Mouse (Mus musculus) heart, postnatal 0 days (tissue): ENCODE data around the gene Ano9. TPM values are rescaled to one million over a fixed set of nuclear protein-coding genes. Genes with fewer than 3 reads are reported as not detected.

Source experiments
- ATAC-seq: fragments of 200-750 bp; cut with Nextera tagmentation; 2 replicates; pipeline ENCODE4 v1.8.0; 2017; ENCODE audit warnings: low read depth, moderate number of reproducible peaks, moderate library complexity; ENCODE audit not compliant: insufficient read depth
- DNase-seq: peaks from one replicate; pipeline ENCODE4 v3.0.0-alpha.2; 2016; ENCODE audit warnings: low spot score
- H3K27ac ChIP-seq: fragments of 300-500 bp; sonication (generic); 2 replicates; pipeline ENCODE4 v1.5.1; 2014; ENCODE audit warnings: low read depth, mild to moderate bottlenecking
- H3K27me3 ChIP-seq: fragments of 300-500 bp; sonication (generic); 2 replicates; pipeline ENCODE4 v1.6.1; 2014; ENCODE audit warnings: low read length, mixed read lengths; ENCODE audit not compliant: control insufficient read depth, insufficient read depth
- H3K36me3 ChIP-seq: fragments of 300-500 bp; sonication (generic); replicated peaks from 2 replicates; pipeline ENCODE4 v1.6.1; 2014; ENCODE audit warnings: low read length, mixed read lengths; ENCODE audit not compliant: control insufficient read depth, insufficient read depth
- H3K4me1 ChIP-seq: fragments of 300-500 bp; sonication (generic); 2 replicates; pipeline ENCODE4 v1.6.1; 2014; ENCODE audit warnings: antibody characterized with exemption; ENCODE audit not compliant: control insufficient read depth, insufficient read depth
- H3K4me2 ChIP-seq: fragments of 300-500 bp; sonication (generic); 2 replicates; pipeline ENCODE4 v1.6.1; 2014; ENCODE audit warnings: low read depth, mild to moderate bottlenecking, low read length, moderate library complexity
- H3K4me3 ChIP-seq: fragments of 300-500 bp; sonication (generic); 2 replicates; pipeline ENCODE4 v1.5.1; 2014; ENCODE audit warnings: low read depth, low read length
- H3K9ac ChIP-seq: fragments of 300-500 bp; sonication (generic); replicated peaks from 2 replicates; pipeline ENCODE4 v1.6.1; 2014; ENCODE audit warnings: low read depth, low read length, mixed read lengths
- H3K9me3 ChIP-seq: fragments of 300-500 bp; sonication (generic); replicated peaks from 2 replicates; pipeline ENCODE4 v1.6.1; 2016; ENCODE audit warnings: low read length; ENCODE audit not compliant: control insufficient read depth
- CTCF ChIP-seq: IDR thresholded peaks from 2 replicates; pipeline ENCODE4 v1.5.1; 2016; ENCODE audit warnings: antibody characterized with exemption, control low read depth, low read depth
- EP300 ChIP-seq: IDR thresholded peaks from 2 replicates; pipeline ENCODE4 v1.6.1; 2016; ENCODE audit warnings: antibody characterized with exemption, low read depth
- WGBS: fragments of 180-500 bp; shearing (Covaris S2); extraction: QIAGEN DNeasy Blood & Tissue Kit; methylation state at CpG from one replicate; pipeline ENCODE4 v1.1.7; 2014; 5-methylcytosine and 5-hydroxymethylcytosine counted together
- polyA plus RNA-seq: library from polyadenylated mRNA; unstranded; fragments of >200 nt; fragmentation: Nextera tagmentation; extraction: Ambion mirVana; gene quantifications from 2 replicates; pipeline ENCODE4 v1.2.1, GENCODE M21; 2015
- total RNA-seq: library from RNA; depleted of rRNA; stranded (reverse); fragments of >200 nt; gene quantifications from 2 replicates; pipeline ENCODE4 v1.2.3, GENCODE M21; 2014; ENCODE audit warnings: low replicate concordance

The Ano9 gene
- total and polyA plus RNA-seq, 2 experiments from 2014 or later = 0.04 TPM; not detected in 1

- peaks cover 4% of the 10 kb centered on the region for H3K4me1 ChIP-seq
- WGBS = 2% methylated on average over 51 of the region's 51 CpGs
- H3K4me2 ChIP-seq = peak overlapping the region; percentile 62
- peak overlapping the region; percentile 39 for H3K4me3 ChIP-seq
- TF ChIP-seq EP300 (no peak), CTCF (peak; percentile 72)
- no peak overlapping the region; the same call in 1 of the 2 replicates for H3K9ac ChIP-seq
- ATAC-seq (no peak), DNase-seq (peak; percentile 21)
- no peaks in the 10 kb centered on the region for H3K9me3 ChIP-seq
- no peaks in the 10 kb centered on the region for H3K36me3 ChIP-seq
- H3K27ac ChIP-seq = no peak overlapping the region
- H3K27me3 ChIP-seq = peaks cover 51% of the 10 kb centered on the region
Observed at GRCm38 (mm10) chr7:141070058-141070862, 47.3 kb downstream of the Ano9 start.

DNA sequence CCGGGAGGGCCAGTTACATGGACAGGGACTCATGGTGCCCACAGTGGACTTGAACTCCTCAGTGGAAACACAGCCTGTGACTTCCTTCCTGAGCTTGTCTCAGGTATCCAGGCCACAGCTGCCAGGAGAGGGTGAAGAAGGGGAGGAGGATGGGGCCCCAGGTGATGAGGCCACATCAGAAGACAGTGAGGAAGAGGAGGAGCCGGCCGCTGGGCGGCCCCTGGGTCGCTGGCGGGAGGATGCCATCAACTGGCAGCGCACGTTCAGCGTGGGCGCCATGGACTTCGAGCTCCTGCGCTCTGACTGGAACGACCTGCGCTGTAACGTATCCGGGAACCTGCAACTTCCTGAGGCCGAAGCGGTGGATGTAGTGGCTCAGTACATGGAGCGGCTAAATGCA is 49.3 kb downstream of the Ano9 start:
- Histone ChIP-seq H3K27ac (no peak overlapping the region), H3K4me1 (peaks cover 4% of the 10 kb centered on the region), H3K36me3 (no peaks in the 10 kb centered on the region), H3K4me3 (no peak overlapping the region), H3K9me3 (no peaks in the 10 kb centered on the region), H3K9ac (no peak overlapping the region), H3K4me2 (no peak overlapping the region), H3K27me3 (peaks cover 60% of the 10 kb centered on the region)
- ATAC-seq = no peak
- TF ChIP-seq CTCF (no peak), EP300 (no peak)
- WGBS = 50% methylated on average over 19 of the region's 19 CpGs
- no peak for DNase-seq

DNA sequence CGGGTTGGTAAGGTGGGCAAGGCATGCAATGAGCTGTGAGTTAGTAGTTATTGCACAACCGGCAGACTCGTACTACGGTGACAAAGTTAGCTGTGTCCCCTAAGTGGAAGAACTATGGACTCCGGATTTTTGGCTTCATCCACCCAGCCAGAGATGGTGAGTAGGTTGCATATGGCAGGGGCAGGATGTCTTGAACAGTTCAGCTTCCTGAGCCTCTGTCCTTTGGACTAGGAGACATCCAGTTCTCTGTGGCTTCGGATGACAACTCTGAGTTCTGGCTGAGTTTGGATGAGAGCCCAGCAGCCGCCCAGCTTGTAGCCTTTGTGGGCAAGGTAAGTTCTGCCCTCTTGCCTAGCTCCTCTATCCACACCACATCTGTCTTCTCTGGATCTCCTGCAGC is 53.0 kb downstream of the Ano9 start:
- ATAC-seq = no peak
- no peak overlapping the region for H3K9ac ChIP-seq
- TF ChIP-seq EP300 (no peak), CTCF (no peak)
- H3K27me3 ChIP-seq = peaks cover 73% of the 10 kb centered on the region
- H3K4me1 ChIP-seq = 0 out of 2 replicates have a peak, but pooled peaks cover 3% of the 10 kb centered on the region
- no peaks in the 10 kb centered on the region for H3K9me3 ChIP-seq
- 82% methylated on average over 7 of the region's 7 CpGs for WGBS
- H3K36me3 ChIP-seq = no peaks in the 10 kb centered on the region
- DNase-seq = no peak
- no peak overlapping the region for H3K27ac ChIP-seq
- no peak overlapping the region for H3K4me2 ChIP-seq
- no peak overlapping the region for H3K4me3 ChIP-seq

- Histone ChIP-seq H3K4me1 (0 out of 2 replicates have a peak, but pooled peaks cover 3% of the 10 kb centered on the region), H3K9ac (no peak overlapping the region), H3K4me3 (no peak overlapping the region), H3K27me3 (peaks cover 74% of the 10 kb centered on the region), H3K27ac (no peak overlapping the region), H3K36me3 (no peaks in the 10 kb centered on the region), H3K4me2 (no peak overlapping the region), H3K9me3 (no peaks in the 10 kb centered on the region)
- TF ChIP-seq EP300 (no peak), CTCF (no peak)
- DNase-seq (no peak), ATAC-seq (no peak)
- 57% methylated on average over 7 of the region's 7 CpGs for WGBS
Observed at GRCm38 (mm10) chr7:141064175-141064574, 53.4 kb downstream of the Ano9 start.

GRCm38 (mm10) chr7:141063353-141063752 is 54.3 kb downstream of the Ano9 start:
- Histone ChIP-seq H3K4me3 (no peak overlapping the region), H3K27me3 (peaks cover 71% of the 10 kb centered on the region), H3K9me3 (no peaks in the 10 kb centered on the region), H3K27ac (no peak overlapping the region), H3K4me1 (0 out of 2 replicates have a peak, but pooled peaks cover 3% of the 10 kb centered on the region), H3K9ac (no peak overlapping the region), H3K36me3 (no peaks in the 10 kb centered on the region), H3K4me2 (no peak overlapping the region)
- DNase-seq (no peak), ATAC-seq (no peak)
- TF ChIP-seq CTCF = no peak
- TF ChIP-seq EP300 = no peak
- WGBS = 76% methylated on average over 3 of the region's 3 CpGs
